Mouse (Mus musculus) brain, embryonic 18.5 days (tissue): ENCODE measurements around the gene Lrg1.
A peak's percentile ranks its signal among the peaks of the same experiment; 100 is the strongest.

Source experiments
- DNase-seq: peaks from one replicate; pipeline ENCODE4 v3.0.0-alpha.2; 2012; ENCODE audit warnings: low read depth, low spot score

Gene Lrg1

GRCm38 (mm10) chr17:56121826-56122225, at the start of gene Lrg1:
TSS of gene Lrg1 (minus strand) at chr17:56122001.
- no peak for DNase-seq

DNA sequence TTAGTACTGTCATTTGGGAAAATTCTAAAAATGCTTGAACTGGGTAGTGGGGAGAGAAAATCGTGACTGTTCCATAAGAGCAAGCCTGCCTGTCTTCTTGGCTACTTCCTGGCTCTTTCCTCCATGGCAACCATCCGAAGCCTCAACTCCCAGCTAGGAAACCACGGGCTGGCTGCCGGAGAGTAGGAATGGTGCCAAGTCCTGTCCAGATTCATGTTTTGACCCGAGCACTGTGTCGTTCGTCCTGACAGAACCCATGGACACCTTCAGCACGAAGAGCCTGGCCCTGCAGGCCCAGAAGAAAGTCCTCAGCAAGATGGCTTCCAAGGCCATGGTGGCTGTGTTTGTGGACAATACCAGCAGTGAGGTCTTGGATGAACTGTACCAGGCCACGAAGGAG, 49.7 kb upstream of the Lrg1 start:
- no peak for DNase-seq

DNA sequence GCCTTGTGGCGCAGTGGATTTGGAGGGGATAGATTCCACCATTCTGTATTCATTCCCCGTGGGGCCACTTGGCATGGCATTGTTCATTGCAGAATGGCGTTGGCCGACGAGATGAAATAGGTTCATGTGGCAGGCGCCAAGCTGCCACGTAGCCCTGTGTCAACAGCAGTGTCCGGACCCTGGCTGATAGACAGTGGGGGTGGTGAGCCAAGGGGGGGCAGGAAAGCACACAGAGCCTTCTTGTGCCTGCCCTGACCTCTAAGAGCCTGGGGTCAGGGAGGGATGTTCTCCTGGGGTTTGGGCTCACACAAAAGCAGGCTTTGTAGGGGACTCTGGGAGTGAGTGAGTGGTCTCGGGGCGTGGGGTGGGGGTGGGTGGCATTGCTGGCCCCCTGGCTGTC, 48.8 kb upstream of the Lrg1 start:
- DNase-seq = no peak

- DNase-seq = no peak
Measured at GRCm38 (mm10) chr17:56169830-56170229, 48.0 kb upstream of the Lrg1 start.

- no peak for DNase-seq
Measured at GRCm38 (mm10) chr17:56165671-56166070, 43.9 kb upstream of the Lrg1 start.

GRCm38 (mm10) chr17:56164510-56164909, 42.7 kb upstream of the Lrg1 start:
- DNase-seq = no peak

GRCm38 (mm10) chr17:56163523-56164102, 41.8 kb upstream of the Lrg1 start:
- no peak for DNase-seq

- DNase-seq = peak; percentile 82
Measured at GRCm38 (mm10) chr17:56162231-56162774, 40.5 kb upstream of the Lrg1 start, which contains the start of gene Tnfaip8l1. TSS of gene Tnfaip8l1 (plus strand) at chr17:56162477.

DNA sequence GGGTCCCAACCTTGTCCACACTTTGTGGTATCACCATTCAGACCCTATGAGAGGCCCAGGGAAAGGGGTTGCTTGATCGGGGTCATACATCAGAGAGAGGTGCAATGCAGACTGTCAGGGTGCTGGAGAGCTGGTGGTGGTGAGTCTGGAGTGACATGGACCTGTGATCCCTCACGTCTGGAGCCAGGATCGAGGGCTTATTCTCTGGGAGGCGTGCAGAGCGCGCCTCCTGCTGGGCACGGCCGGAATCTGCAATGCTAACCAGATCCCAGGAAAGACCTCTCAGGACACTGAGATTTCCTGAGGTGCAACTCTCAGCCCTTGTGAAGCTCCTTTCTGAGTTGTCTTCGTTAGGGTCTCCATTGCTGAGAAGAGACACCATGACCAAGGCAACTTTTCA, 37.9 kb upstream of the Lrg1 start:
- DNase-seq = no peak

- DNase-seq = no peak
Measured at GRCm38 (mm10) chr17:56153643-56154042, 31.8 kb upstream of the Lrg1 start.

GRCm38 (mm10) chr17:56149897-56150296, 28.1 kb upstream of the Lrg1 start:
- DNase-seq = no peak

DNA sequence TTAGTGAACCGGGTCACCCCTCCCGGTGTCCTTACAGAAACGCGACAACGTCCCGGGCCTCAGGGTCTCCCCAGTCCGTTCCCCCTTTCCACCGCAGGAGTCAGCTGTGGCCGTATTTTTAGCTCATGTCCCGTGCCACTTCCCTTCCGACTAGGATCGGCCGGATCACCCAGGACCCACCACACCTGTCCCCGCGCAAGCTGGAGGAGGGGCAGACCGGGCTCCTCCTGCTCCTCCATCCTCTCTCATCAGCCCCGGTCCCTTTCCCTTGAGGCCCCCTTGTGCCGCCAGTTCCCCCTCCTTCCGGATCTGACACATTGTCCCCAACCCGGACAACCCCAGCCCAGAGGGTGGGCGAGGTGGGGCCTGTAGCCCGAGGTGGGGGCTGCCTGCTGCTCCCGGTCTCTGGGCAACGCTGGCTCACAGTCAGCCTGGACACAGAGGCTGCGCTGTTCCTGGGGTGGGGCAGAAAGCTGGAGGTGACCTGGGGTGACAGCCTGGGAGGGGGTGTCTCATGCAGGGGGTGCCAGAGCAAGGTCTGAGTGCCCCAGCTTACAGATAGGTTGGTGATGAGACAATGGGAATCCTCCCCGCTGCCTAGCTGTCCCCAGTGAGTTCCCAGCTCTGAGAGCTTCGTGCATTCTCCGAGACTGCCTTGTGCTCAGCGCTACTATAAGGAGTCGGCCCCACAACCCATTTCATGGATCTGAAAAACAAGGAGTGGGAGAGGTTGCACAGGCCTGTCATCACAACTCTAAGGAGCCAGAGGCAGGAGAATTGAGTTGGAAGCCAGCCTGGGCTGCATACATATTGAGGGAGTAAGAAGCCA, 27.2 kb upstream of the Lrg1 start:
- no peak for DNase-seq

GRCm38 (mm10) chr17:56148280-56148679, 26.5 kb upstream of the Lrg1 start:
- DNase-seq = no peak

GRCm38 (mm10) chr17:56147420-56147819, 25.6 kb upstream of the Lrg1 start:
- no peak for DNase-seq

- no peak for DNase-seq
Measured at GRCm38 (mm10) chr17:56146131-56146530, 24.3 kb upstream of the Lrg1 start.

GRCm38 (mm10) chr17:56144546-56144945, 22.7 kb upstream of the Lrg1 start:
- no peak for DNase-seq

- no peak for DNase-seq
Measured at GRCm38 (mm10) chr17:56141702-56142605, 20.2 kb upstream of the Lrg1 start.

DNA sequence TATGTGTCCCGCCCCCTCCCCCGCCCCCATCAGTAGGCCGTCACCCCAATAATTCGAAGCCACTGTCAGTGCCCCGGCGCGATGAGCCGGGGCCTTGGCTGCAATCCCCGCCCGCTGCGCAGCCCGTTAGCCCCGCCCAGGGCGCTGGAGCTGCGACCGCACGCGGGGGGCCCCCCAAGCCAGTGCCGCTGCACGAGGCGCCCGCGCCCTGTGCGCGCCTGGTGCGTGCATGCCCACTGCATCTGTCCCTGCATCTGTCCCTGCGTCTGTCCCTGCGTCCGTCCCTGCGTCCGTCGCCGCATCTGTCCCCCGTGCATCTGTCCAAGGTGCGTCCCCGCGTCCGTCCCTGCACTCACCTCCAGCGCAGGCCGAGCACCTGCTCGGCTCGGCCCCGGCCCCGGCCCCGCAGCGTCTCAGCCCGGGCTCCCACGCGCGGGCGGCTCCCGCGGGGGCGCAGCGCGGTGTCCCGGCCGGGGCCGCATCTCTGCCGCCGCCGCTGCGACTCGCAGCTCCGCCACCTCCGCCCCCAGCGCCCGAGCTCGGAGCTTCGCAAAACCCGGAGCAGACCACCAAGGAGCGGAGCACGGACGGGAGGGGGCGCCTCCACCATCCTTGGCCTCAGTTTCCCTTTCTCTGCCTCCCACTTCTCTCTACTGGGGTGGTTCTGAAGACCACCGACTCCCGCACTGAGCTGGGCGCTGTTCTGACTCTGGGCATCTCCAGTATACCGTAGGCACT, 18.2 kb upstream of the Lrg1 start, which contains the start of gene Sema6b:
TSS of gene Sema6b (minus strand) at position 486 of the 738 bp plus-strand sequence.
- no peak for DNase-seq

DNA sequence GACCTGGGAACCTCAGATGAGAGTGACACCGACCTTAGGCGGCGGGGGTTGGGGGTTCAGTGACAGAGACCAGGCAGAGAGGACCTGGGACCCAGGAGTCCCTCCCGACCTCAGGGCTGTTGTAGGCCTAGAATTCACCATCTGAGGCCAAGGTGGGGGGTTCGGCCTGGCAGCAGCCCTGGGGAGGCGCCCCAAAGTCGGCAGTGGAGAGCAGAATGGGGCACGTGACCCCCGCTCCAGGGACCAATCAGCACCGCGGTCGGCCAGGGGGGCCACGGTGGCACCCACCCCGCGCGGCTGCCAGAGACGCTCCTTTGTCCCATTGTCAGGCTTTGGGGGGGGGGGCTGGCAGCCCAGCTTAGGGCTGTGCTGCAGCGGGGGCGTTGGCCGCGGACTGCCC, 17.6 kb upstream of the Lrg1 start:
- no peak for DNase-seq

GRCm38 (mm10) chr17:56137839-56138613, 16.2 kb upstream of the Lrg1 start:
- DNase-seq = no peak
